Mouse (Mus musculus) small intestine, adult 2 months (tissue): ENCODE data around the gene Sertad4.

Experiments used
- CTCF ChIP-seq: fragments of 200-500 bp; IDR thresholded peaks from 2 replicates; pipeline ENCODE4 v1.5.1; 2012; ENCODE audit warnings: low read depth, mild to moderate bottlenecking, control low read depth, inconsistent platforms, low read length, moderate library complexity, mixed read lengths; ENCODE audit not compliant: insufficient replicate concordance, insufficient read length; ENCODE audit errors: extremely low read depth
- POLR2A ChIP-seq: fragments of 200-500 bp; IDR thresholded peaks from 2 replicates; pipeline ENCODE4 v1.6.1; 2012; ENCODE audit warnings: low read depth, mild to moderate bottlenecking, control low read depth, inconsistent platforms, low read length, moderate library complexity

DNA sequence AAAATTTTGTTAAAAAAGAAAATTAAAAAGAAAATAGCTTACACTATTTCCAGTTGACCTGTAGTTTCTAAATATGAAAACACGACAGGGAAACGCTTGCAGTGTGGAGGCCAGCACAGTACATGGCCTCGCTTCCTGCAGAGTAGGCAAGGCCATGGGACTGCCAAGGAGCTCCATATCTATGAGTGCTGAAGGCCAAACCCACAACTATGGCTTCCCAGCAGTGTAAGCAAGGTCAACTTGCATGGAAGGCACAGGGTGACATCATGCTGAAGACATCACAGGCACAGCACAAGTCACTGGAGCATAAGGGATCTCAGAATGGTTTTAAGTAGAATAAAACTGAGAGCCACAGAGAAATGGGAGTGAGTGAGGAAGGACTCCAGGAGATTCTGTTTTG is 40.5 kb upstream of the Sertad4 start:
- TF ChIP-seq CTCF, result no peak
- TF ChIP-seq POLR2A, result no peak
